Mouse (Mus musculus): ENCODE measurements around the gene Adap1.

DNA sequence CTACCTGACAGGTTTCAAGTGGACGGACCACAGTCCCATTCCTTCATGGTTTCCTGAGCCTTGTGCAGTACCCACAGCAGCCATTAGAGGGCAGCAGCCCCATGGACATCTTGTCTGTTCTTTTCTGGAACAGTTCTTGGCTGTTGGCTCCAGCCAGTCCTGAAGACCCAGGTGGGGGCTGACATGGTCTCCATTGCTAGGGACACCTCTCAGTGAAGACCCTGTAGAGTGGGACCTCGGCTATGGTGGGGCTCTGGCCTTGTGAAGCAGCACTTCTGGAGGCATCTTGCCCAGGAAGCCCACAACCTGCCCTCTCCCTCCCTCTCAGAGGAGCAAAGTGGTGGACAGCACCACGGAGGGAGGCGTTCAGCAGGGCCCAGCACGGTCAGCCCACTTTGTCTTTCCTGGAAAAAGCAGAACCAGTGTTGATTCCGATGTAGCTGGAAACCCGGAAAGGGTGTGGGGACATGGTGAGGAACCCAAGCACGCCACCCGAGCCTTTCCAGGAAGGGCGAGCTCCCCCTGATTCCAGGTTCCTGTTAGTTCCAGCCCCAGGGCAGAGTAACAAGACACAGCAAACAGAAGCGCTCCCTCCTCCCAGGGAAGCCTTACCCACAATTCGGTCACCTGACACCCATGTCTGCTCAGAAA, 39.0 kb upstream of the Adap1 start:
- TF ChIP-seq MAFK (IDR thresholded peaks at IDR 0.05; ENCODE audit: insufficient read depth, low read depth, low read length) (no peak), ZC3H11A (IDR thresholded peaks at IDR 0.05; ENCODE audit: borderline replicate concordance, low read depth, low read length) (peak; percentile 80)

Data from ES-E14 (cell line).